Mouse (Mus musculus): ENCODE results near the gene Sdhaf2. TPM values are rescaled to one million over a fixed set of nuclear protein-coding genes. Genes with fewer than 3 reads are reported as not detected.
"Not testable (repeated sequence)": the region's sequence is repeated elsewhere in the genome, so short reads cannot be mapped to it uniquely, and the experiment has no call there.

The Sdhaf2 gene
- polyA plus RNA-seq (2016; fragmentation: Nextera tagmentation; extraction: Ambion mirVana) = 48.4 and 52.1 TPM in 2 replicates

GRCm38 (mm10) chr19:10525910-10526309 lies at the start of gene Sdhaf2:
TSS of gene Sdhaf2 (minus strand) at chr19:10526142.
- Histone ChIP-seq H3K36me3 (peaks cover 25% of the 10 kb centered on the region), H3K9ac (peak within 1 kb of the TSS; percentile 91), H3K4me3 (peak within 1 kb of the TSS; percentile 89), H3K4me1 (replicated peaks) (peaks cover 29% of the 10 kb centered on the region), H3K27me3 (replicated peaks) (no peaks in the 10 kb centered on the region), H3K4me2 (peak within 1 kb of the TSS; percentile 70), H3K27ac (ENCODE audit: poor library complexity, severe bottlenecking) (peak within 1 kb of the TSS; percentile 99), H3K9me3 (replicated peaks) (0 out of 2 replicates have a peak, but pooled peaks cover 2% of the 10 kb centered on the region)
- no peak for ATAC-seq (ENCODE audit: insufficient number of reproducible peaks, low FRiP score)
- WGBS = under 1% methylated on average over 11 of the region's 11 CpGs

GRCm38 (mm10) chr19:10569627-10570026 lies 43.7 kb upstream of the Sdhaf2 start:
- WGBS = 86% methylated on average over 6 of the region's 6 CpGs
- H3K36me3 ChIP-seq = peaks cover 62% of the 10 kb centered on the region

GRCm38 (mm10) chr19:10565217-10565616 lies 39.3 kb upstream of the Sdhaf2 start:
- Histone ChIP-seq H3K27me3 (replicated peaks) (no peaks in the 10 kb centered on the region), H3K4me1 (replicated peaks) (peaks cover 16% of the 10 kb centered on the region), H3K27ac (ENCODE audit: poor library complexity, severe bottlenecking) (no peak overlapping the region), H3K9me3 (replicated peaks) (no peaks in the 10 kb centered on the region), H3K36me3 (peaks cover 22% of the 10 kb centered on the region), H3K9ac (no peak overlapping the region), H3K4me3 (no peak overlapping the region), H3K4me2 (no peak overlapping the region)
- WGBS = 61% methylated on average over 4 of the region's 4 CpGs
- no peak for ATAC-seq (ENCODE audit: insufficient number of reproducible peaks, low FRiP score)

More at GRCm38 (mm10) chr19:10569627-10570026, 43.7 kb upstream of the Sdhaf2 start:
- Histone ChIP-seq H3K27me3 (replicated peaks) (no peaks in the 10 kb centered on the region), H3K4me1 (replicated peaks) (no peaks in the 10 kb centered on the region), H3K27ac (ENCODE audit: poor library complexity, severe bottlenecking) (no peak overlapping the region), H3K4me2 (no peak overlapping the region), H3K9ac (no peak overlapping the region), H3K9me3 (replicated peaks) (no peaks in the 10 kb centered on the region), H3K4me3 (no peak overlapping the region)
- no peak for ATAC-seq (ENCODE audit: insufficient number of reproducible peaks, low FRiP score)

GRCm38 (mm10) chr19:10564278-10564677 lies 38.3 kb upstream of the Sdhaf2 start:
- peaks cover 13% of the 10 kb centered on the region for H3K36me3 ChIP-seq
- no peak overlapping the region for H3K4me3 ChIP-seq
- no peak overlapping the region for H3K9ac ChIP-seq
- no peaks in the 10 kb centered on the region for H3K9me3 ChIP-seq (replicated peaks)
- ATAC-seq (ENCODE audit: insufficient number of reproducible peaks, low FRiP score) = no peak
- peaks cover 16% of the 10 kb centered on the region for H3K4me1 ChIP-seq (replicated peaks)
- no peak overlapping the region for H3K4me2 ChIP-seq
- H3K27me3 ChIP-seq (replicated peaks) = no peaks in the 10 kb centered on the region
- no peak overlapping the region for H3K27ac ChIP-seq (ENCODE audit: poor library complexity, severe bottlenecking)
- WGBS = 78% methylated on average over 6 of the region's 6 CpGs

- WGBS = 56% methylated on average over 5 of the region's 5 CpGs
- Histone ChIP-seq H3K36me3 (peaks cover under 1% of the 10 kb centered on the region), H3K27me3 (replicated peaks) (no peaks in the 10 kb centered on the region), H3K4me1 (replicated peaks) (peaks cover 16% of the 10 kb centered on the region), H3K4me2 (no peak overlapping the region), H3K27ac (ENCODE audit: poor library complexity, severe bottlenecking) (peak overlapping the region; percentile 93), H3K9ac (no peak overlapping the region), H3K9me3 (replicated peaks) (no peaks in the 10 kb centered on the region), H3K4me3 (no peak overlapping the region)
- ATAC-seq (ENCODE audit: insufficient number of reproducible peaks, low FRiP score) = no peak
Observed at GRCm38 (mm10) chr19:10562351-10562750, 36.4 kb upstream of the Sdhaf2 start.

GRCm38 (mm10) chr19:10561558-10562314 lies 35.8 kb upstream of the Sdhaf2 start:
- WGBS = 29% methylated on average over 6 of the region's 6 CpGs
- Histone ChIP-seq H3K27me3 (replicated peaks) (no peaks in the 10 kb centered on the region), H3K36me3 (no peaks in the 10 kb centered on the region), H3K27ac (ENCODE audit: poor library complexity, severe bottlenecking) (peak overlapping the region; percentile 93), H3K4me2 (0 out of 2 replicates have a peak overlapping the region, but pooled peaks have one; percentile 11), H3K4me3 (no peak overlapping the region), H3K9ac (no peak overlapping the region), H3K9me3 (replicated peaks) (no peaks in the 10 kb centered on the region), H3K4me1 (replicated peaks) (peaks cover 16% of the 10 kb centered on the region)
- ATAC-seq (ENCODE audit: insufficient number of reproducible peaks, low FRiP score) = peak; percentile 84

GRCm38 (mm10) chr19:10560108-10560507 lies 34.2 kb upstream of the Sdhaf2 start:
- Histone ChIP-seq H3K36me3 (no peaks in the 10 kb centered on the region), H3K27me3 (replicated peaks) (no peaks in the 10 kb centered on the region), H3K9me3 (replicated peaks) (no peaks in the 10 kb centered on the region), H3K4me3 (no peak overlapping the region), H3K9ac (no peak overlapping the region), H3K4me1 (replicated peaks) (peaks cover 25% of the 10 kb centered on the region), H3K4me2 (no peak overlapping the region), H3K27ac (ENCODE audit: poor library complexity, severe bottlenecking) (no peak overlapping the region)
- no peak for ATAC-seq (ENCODE audit: insufficient number of reproducible peaks, low FRiP score)
- WGBS = 38% methylated on average over 5 of the region's 5 CpGs

- H3K9ac ChIP-seq; H3K27ac ChIP-seq (ENCODE audit: poor library complexity, severe bottlenecking); H3K36me3 ChIP-seq; H3K9me3 ChIP-seq (replicated peaks); H3K27me3 ChIP-seq (replicated peaks); H3K4me3 ChIP-seq; ATAC-seq (ENCODE audit: insufficient number of reproducible peaks, low FRiP score); H3K4me2 ChIP-seq: not testable (repeated sequence)
- WGBS = 74% methylated on average over 4 of the region's 4 CpGs
- H3K4me1 ChIP-seq (replicated peaks) = peaks cover 33% of the 10 kb centered on the region
Observed at GRCm38 (mm10) chr19:10557837-10558375, 32.0 kb upstream of the Sdhaf2 start.

- Histone ChIP-seq H3K9me3 (replicated peaks) (no peaks in the 10 kb centered on the region), H3K27ac (ENCODE audit: poor library complexity, severe bottlenecking) (no peak overlapping the region), H3K9ac (no peak overlapping the region), H3K4me3 (no peak overlapping the region), H3K4me2 (no peak overlapping the region), H3K27me3 (replicated peaks) (no peaks in the 10 kb centered on the region), H3K36me3 (peaks cover 10% of the 10 kb centered on the region), H3K4me1 (replicated peaks) (peaks cover 31% of the 10 kb centered on the region)
- 74% methylated on average over 2 of the region's 2 CpGs for WGBS
- ATAC-seq (ENCODE audit: insufficient number of reproducible peaks, low FRiP score) = no peak
Observed at GRCm38 (mm10) chr19:10557430-10557829, 31.5 kb upstream of the Sdhaf2 start.

GRCm38 (mm10) chr19:10557001-10557400 lies 31.1 kb upstream of the Sdhaf2 start:
- Histone ChIP-seq H3K4me2 (no peak overlapping the region), H3K4me1 (replicated peaks) (peaks cover 27% of the 10 kb centered on the region), H3K27ac (ENCODE audit: poor library complexity, severe bottlenecking) (no peak overlapping the region), H3K36me3 (peaks cover 13% of the 10 kb centered on the region), H3K9me3 (replicated peaks) (no peaks in the 10 kb centered on the region), H3K9ac (no peak overlapping the region), H3K4me3 (no peak overlapping the region), H3K27me3 (replicated peaks) (no peaks in the 10 kb centered on the region)
- no peak for ATAC-seq (ENCODE audit: insufficient number of reproducible peaks, low FRiP score)
- WGBS = 65% methylated on average over 2 of the region's 2 CpGs

GRCm38 (mm10) chr19:10555624-10556510 lies 29.9 kb upstream of the Sdhaf2 start, which contains the start of gene Tmem216:
TSS of gene Tmem216 (minus strand) at chr19:10556238.
- Histone ChIP-seq H3K27ac (ENCODE audit: poor library complexity, severe bottlenecking) (peak within 1 kb of the TSS; percentile 77), H3K4me3 (peak within 1 kb of the TSS; percentile 76), H3K36me3 (peaks cover 24% of the 10 kb centered on the region), H3K9ac (peak within 1 kb of the TSS; percentile 79), H3K27me3 (replicated peaks) (no peaks in the 10 kb centered on the region), H3K4me2 (peak within 1 kb of the TSS; percentile 81), H3K9me3 (replicated peaks) (no peaks in the 10 kb centered on the region), H3K4me1 (replicated peaks) (peaks cover 17% of the 10 kb centered on the region)
- ATAC-seq (ENCODE audit: insufficient number of reproducible peaks, low FRiP score) = peak; percentile 96
- WGBS = 1% methylated on average over 43 of the region's 43 CpGs
